Mouse (Mus musculus): Measurements from ENCODE around the gene Rassf4.

DNA sequence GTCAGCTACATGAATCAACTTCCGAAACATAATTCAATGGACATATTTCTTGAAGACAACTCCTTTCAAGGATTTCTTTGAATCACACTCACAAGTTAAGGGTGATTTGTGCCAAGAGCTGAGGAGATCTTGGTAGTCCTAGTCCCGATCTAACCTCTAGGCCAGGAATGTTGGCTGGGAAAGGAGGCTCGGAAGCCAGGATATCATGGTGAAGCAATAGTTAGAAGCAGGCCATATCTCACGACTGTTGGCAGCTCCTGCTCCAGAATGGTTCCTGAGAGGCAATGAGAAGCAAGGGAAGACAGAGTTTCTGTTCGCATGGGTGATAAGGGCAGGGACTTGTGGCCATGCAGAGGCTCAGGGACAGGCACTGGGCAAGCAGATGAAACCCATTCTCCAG is 36.3 kb downstream of the Rassf4 start:
- TF ChIP-seq CTCF (IDR thresholded peaks at IDR 0.05; ENCODE audit: low read depth, low read length) = no peak
- TF ChIP-seq POLR2A (IDR thresholded peaks at IDR 0.05; ENCODE audit: extremely low read depth, insufficient read depth, low read length) = no peak

Measured in liver, adult 2 months (tissue).